Mouse (Mus musculus) spleen, postnatal 10 days (tissue): Measurements from ENCODE around the gene Rabl3.

Source experiments
- DNase-seq, 2 experiments: peaks; one replicate each; pipeline ENCODE4 v3.0.0; 2021 to 2022; ENCODE audit warnings: low spot score in 2 of 2

Gene Rabl3

GRCm38 (mm10) chr16:37591551-37591950 is 51.9 kb downstream of the Rabl3 start:
- no peak for DNase-seq

- no peak for DNase-seq
Measured at GRCm38 (mm10) chr16:37597412-37597811, 57.7 kb downstream of the Rabl3 start.

GRCm38 (mm10) chr16:37598463-37598862 is 58.8 kb downstream of the Rabl3 start:
- DNase-seq, result no peak

GRCm38 (mm10) chr16:37599326-37599725 is 59.6 kb downstream of the Rabl3 start:
- DNase-seq, result no peak

- no peak for DNase-seq
Measured at GRCm38 (mm10) chr16:37603431-37603830, 63.7 kb downstream of the Rabl3 start.

- no peak for DNase-seq
Measured at GRCm38 (mm10) chr16:37604243-37604642, 64.6 kb downstream of the Rabl3 start.

GRCm38 (mm10) chr16:37610333-37610732 is 70.6 kb downstream of the Rabl3 start:
- DNase-seq, result no peak

- no peak for DNase-seq
Measured at GRCm38 (mm10) chr16:37611072-37611471, 71.4 kb downstream of the Rabl3 start.

- no peak for DNase-seq
Measured at GRCm38 (mm10) chr16:37612013-37612412, 72.3 kb downstream of the Rabl3 start.

GRCm38 (mm10) chr16:37614540-37614939 is 74.9 kb downstream of the Rabl3 start:
- no peak for DNase-seq

- DNase-seq, result no peak
Measured at GRCm38 (mm10) chr16:37615429-37615828, 75.7 kb downstream of the Rabl3 start.

GRCm38 (mm10) chr16:37616104-37616503 is 76.4 kb downstream of the Rabl3 start:
- no peak for DNase-seq

- DNase-seq, result no peak
Measured at GRCm38 (mm10) chr16:37617695-37618094, 78.0 kb downstream of the Rabl3 start.
